Mouse (Mus musculus): Measurements from ENCODE around the gene Vps13a. TPM values are rescaled to one million over a fixed set of nuclear protein-coding genes. Genes with fewer than 3 reads are reported as not detected.
"Not testable (repeated sequence)": the region's sequence is repeated elsewhere in the genome, so short reads cannot be mapped to it uniquely, and the experiment has no call there.

Vps13a gene
- polyA plus RNA-seq, 1 experiment from 2014 or later = 15.7 TPM

GRCm38 (mm10) chr19:16802123-16802522 is 21.4 kb upstream of the Vps13a start:
- Histone ChIP-seq H3K27ac (ENCODE audit: low read depth, low read length) (no peak overlapping the region), H3K4me3 (ENCODE audit: low read depth, low read length) (no peak overlapping the region), H3K36me3 (ENCODE audit: control insufficient read depth, insufficient read depth, low read length) (no peaks in the 10 kb centered on the region), H3K4me1 (replicated peaks; ENCODE audit: control insufficient read depth, insufficient read depth, low read length) (no peaks in the 10 kb centered on the region), H3K9me3 (ENCODE audit: control insufficient read depth, low read length) (no peaks in the 10 kb centered on the region), H3K9ac (ENCODE audit: low read depth, low read length) (no peak overlapping the region), H3K27me3 (ENCODE audit: control insufficient read depth, insufficient read depth, low read length) (no peaks in the 10 kb centered on the region), H3K4me2 (replicated peaks; ENCODE audit: low read depth, low read length) (no peak overlapping the region)
- ATAC-seq (ENCODE audit: low FRiP score) (no peak), DNase-seq (ENCODE audit: low spot score) (no peak)
- 85% methylated on average over 3 of the region's 3 CpGs for WGBS

GRCm38 (mm10) chr19:16797923-16798322 is 17.2 kb upstream of the Vps13a start:
- Histone ChIP-seq H3K9me3 (ENCODE audit: control insufficient read depth, low read length) (no peaks in the 10 kb centered on the region), H3K4me3 (ENCODE audit: low read depth, low read length) (no peak overlapping the region), H3K27me3 (ENCODE audit: control insufficient read depth, insufficient read depth, low read length) (no peaks in the 10 kb centered on the region), H3K4me2 (replicated peaks; ENCODE audit: low read depth, low read length) (no peak overlapping the region), H3K36me3 (ENCODE audit: control insufficient read depth, insufficient read depth, low read length) (no peaks in the 10 kb centered on the region), H3K27ac (ENCODE audit: low read depth, low read length) (no peak overlapping the region), H3K4me1 (replicated peaks; ENCODE audit: control insufficient read depth, insufficient read depth, low read length) (no peaks in the 10 kb centered on the region), H3K9ac (ENCODE audit: low read depth, low read length) (no peak overlapping the region)
- no peak for ATAC-seq (ENCODE audit: low FRiP score)
- WGBS = 86% methylated on average over 4 of the region's 4 CpGs
- no peak for DNase-seq (ENCODE audit: low spot score)

GRCm38 (mm10) chr19:16794486-16794885 is 13.8 kb upstream of the Vps13a start:
- H3K9me3 ChIP-seq (ENCODE audit: control insufficient read depth, low read length); H3K4me3 ChIP-seq (ENCODE audit: low read depth, low read length); H3K4me2 ChIP-seq (replicated peaks; ENCODE audit: low read depth, low read length); H3K9ac ChIP-seq (ENCODE audit: low read depth, low read length); DNase-seq (ENCODE audit: low spot score); ATAC-seq (ENCODE audit: low FRiP score); H3K27ac ChIP-seq (ENCODE audit: low read depth, low read length); H3K36me3 ChIP-seq (ENCODE audit: control insufficient read depth, insufficient read depth, low read length); H3K4me1 ChIP-seq (replicated peaks; ENCODE audit: control insufficient read depth, insufficient read depth, low read length); H3K27me3 ChIP-seq (ENCODE audit: control insufficient read depth, insufficient read depth, low read length): not testable (repeated sequence)
- 91% methylated on average over 3 of the region's 3 CpGs for WGBS

DNA sequence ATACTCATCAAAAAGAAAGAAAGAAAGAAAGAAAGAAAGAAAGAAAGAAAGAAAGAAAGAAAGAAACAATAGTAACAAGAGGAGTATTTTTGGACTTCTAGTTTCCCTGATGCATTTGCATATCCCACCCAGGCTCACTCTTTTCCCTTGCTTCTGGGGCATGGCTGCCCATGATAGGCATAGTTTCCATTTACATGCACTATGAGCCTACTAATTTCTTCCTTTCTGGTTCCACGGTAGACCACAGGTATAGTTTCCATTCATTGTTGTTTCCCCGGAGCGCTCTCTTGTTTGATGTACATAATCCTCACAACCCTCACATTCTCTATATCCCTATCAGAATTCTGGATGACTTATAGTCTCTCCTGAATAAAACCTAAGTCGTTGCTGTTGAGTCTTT is 9.2 kb upstream of the Vps13a start:
- Histone ChIP-seq H3K36me3 (ENCODE audit: control insufficient read depth, insufficient read depth, low read length) (no peaks in the 10 kb centered on the region), H3K9ac (ENCODE audit: low read depth, low read length) (no peak overlapping the region), H3K27me3 (ENCODE audit: control insufficient read depth, insufficient read depth, low read length) (no peaks in the 10 kb centered on the region), H3K27ac (ENCODE audit: low read depth, low read length) (no peak overlapping the region), H3K4me2 (replicated peaks; ENCODE audit: low read depth, low read length) (no peak overlapping the region), H3K4me3 (ENCODE audit: low read depth, low read length) (no peak overlapping the region), H3K9me3 (ENCODE audit: control insufficient read depth, low read length) (no peaks in the 10 kb centered on the region), H3K4me1 (replicated peaks; ENCODE audit: control insufficient read depth, insufficient read depth, low read length) (no peaks in the 10 kb centered on the region)
- ATAC-seq (ENCODE audit: low FRiP score) (no peak), DNase-seq (ENCODE audit: low spot score) (no peak)
- WGBS = 80% methylated on average over 4 of the region's 4 CpGs

DNA sequence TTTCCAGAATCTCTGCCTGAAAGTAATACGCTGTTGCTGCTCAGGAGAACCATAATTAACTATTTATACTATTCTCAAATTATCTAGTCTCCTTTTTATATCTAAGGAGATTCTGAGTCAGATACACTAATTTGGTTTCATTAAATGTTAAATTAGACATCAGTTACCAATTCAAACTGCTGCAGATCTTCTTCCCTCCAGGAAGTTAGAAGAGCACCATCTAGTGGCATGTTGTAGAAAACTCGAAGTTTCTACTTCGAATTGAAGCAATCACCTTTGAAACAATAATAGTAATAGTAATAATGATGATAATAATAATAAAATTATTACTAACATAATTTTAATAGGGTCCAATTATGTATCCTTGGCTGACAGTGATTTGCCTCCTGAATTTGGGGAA is 4.1 kb upstream of the Vps13a start:
- Histone ChIP-seq H3K27me3 (ENCODE audit: control insufficient read depth, insufficient read depth, low read length) (peaks cover 6% of the 10 kb centered on the region), H3K36me3 (ENCODE audit: control insufficient read depth, insufficient read depth, low read length) (no peaks in the 10 kb centered on the region), H3K4me3 (ENCODE audit: low read depth, low read length) (no peak overlapping the region), H3K9ac (ENCODE audit: low read depth, low read length) (no peak overlapping the region), H3K9me3 (ENCODE audit: control insufficient read depth, low read length) (no peaks in the 10 kb centered on the region), H3K4me1 (replicated peaks; ENCODE audit: control insufficient read depth, insufficient read depth, low read length) (no peaks in the 10 kb centered on the region; the same call in 1 of the 2 replicates), H3K4me2 (replicated peaks; ENCODE audit: low read depth, low read length) (no peak overlapping the region), H3K27ac (ENCODE audit: low read depth, low read length) (no peak overlapping the region)
- ATAC-seq (ENCODE audit: low FRiP score) (no peak), DNase-seq (ENCODE audit: low spot score) (peak; percentile 37)
- WGBS = 27% methylated on average over 3 of the region's 3 CpGs

- no peak overlapping the region for H3K27ac ChIP-seq (ENCODE audit: low read depth, low read length)
- H3K4me3 ChIP-seq (ENCODE audit: low read depth, low read length) = peak overlapping the region; percentile 72
- no peak; the same call in 1 of the 2 replicates for ATAC-seq (ENCODE audit: low FRiP score)
- DNase-seq (ENCODE audit: low spot score) = no peak
- 17% methylated on average over 10 of the region's 10 CpGs for WGBS
- H3K27me3 ChIP-seq (ENCODE audit: control insufficient read depth, insufficient read depth, low read length) = peaks cover 6% of the 10 kb centered on the region
- H3K9me3 ChIP-seq (ENCODE audit: control insufficient read depth, low read length) = no peaks in the 10 kb centered on the region
- H3K4me1 ChIP-seq (replicated peaks; ENCODE audit: control insufficient read depth, insufficient read depth, low read length) = no peaks in the 10 kb centered on the region; the same call in 1 of the 2 replicates
- H3K36me3 ChIP-seq (ENCODE audit: control insufficient read depth, insufficient read depth, low read length) = no peaks in the 10 kb centered on the region
- peak overlapping the region; percentile 27; the same call in 1 of the 2 replicates for H3K9ac ChIP-seq (ENCODE audit: low read depth, low read length)
- peak overlapping the region; percentile 71 for H3K4me2 ChIP-seq (replicated peaks; ENCODE audit: low read depth, low read length)
Measured at GRCm38 (mm10) chr19:16781406-16782019, 780 bp upstream of the Vps13a start.

DNA sequence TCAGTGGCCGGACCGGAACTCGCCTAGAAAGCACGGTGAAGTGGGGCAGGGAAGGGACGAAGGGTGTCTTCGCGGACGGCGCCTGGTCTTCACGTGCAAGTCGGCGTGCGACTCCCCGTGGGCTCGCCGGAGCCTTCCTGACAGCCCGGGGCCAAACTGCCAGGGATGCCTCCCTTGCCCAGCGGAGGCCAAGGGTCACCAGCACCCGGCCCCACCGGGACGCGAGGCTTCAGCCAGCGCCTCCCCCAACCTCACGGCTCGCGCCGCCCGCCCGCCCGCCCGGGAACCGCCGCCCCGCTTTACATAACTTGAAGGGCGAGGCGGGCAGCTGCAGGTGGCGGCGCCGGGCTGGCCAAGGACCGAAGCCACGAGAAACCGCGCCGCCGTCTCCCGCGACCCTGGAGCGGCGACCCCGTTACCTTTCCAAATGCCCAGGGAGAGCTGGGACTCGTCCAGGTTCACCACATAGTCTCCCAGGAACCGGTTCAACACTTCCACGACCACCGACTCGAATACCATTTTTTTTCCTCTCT is 416 bp downstream of the Vps13a start:
- ATAC-seq (ENCODE audit: low FRiP score) (peak; percentile 18), DNase-seq (ENCODE audit: low spot score) (peak; percentile 59)
- peaks cover 6% of the 10 kb centered on the region for H3K27me3 ChIP-seq (ENCODE audit: control insufficient read depth, insufficient read depth, low read length)
- H3K4me3 ChIP-seq (ENCODE audit: low read depth, low read length) = peak overlapping the region; percentile 72
- no peaks in the 10 kb centered on the region; the same call in 1 of the 2 replicates for H3K4me1 ChIP-seq (replicated peaks; ENCODE audit: control insufficient read depth, insufficient read depth, low read length)
- peak overlapping the region; percentile 56 for H3K9ac ChIP-seq (ENCODE audit: low read depth, low read length)
- peak overlapping the region; percentile 94 for H3K4me2 ChIP-seq (replicated peaks; ENCODE audit: low read depth, low read length)
- WGBS = under 1% methylated on average over 53 of the region's 55 CpGs
- H3K27ac ChIP-seq (ENCODE audit: low read depth, low read length) = no peak overlapping the region
- H3K9me3 ChIP-seq (ENCODE audit: control insufficient read depth, low read length) = no peaks in the 10 kb centered on the region
- no peaks in the 10 kb centered on the region for H3K36me3 ChIP-seq (ENCODE audit: control insufficient read depth, insufficient read depth, low read length)

DNA sequence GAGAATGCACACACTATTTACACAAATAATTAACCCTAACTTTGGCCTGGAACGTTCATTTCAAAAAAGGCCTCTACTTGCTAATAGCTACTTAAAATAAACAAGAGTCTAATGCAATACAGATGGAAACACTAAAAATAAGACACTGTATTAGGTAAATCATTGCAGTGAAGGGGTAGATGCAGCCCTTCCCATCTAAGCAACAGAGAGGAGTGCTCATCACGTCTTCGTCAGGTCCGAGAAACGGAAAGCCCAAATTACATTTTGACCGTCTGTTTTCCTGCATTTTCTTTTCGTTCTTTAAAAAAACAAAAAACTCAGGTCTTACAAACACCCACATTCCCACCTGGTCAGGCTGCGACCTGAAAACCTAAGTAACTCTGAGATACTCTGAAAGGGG is 947 bp downstream of the Vps13a start:
- Histone ChIP-seq H3K36me3 (ENCODE audit: control insufficient read depth, insufficient read depth, low read length) (no peaks in the 10 kb centered on the region), H3K4me1 (replicated peaks; ENCODE audit: control insufficient read depth, insufficient read depth, low read length) (no peaks in the 10 kb centered on the region; the same call in 1 of the 2 replicates), H3K9me3 (ENCODE audit: control insufficient read depth, low read length) (no peaks in the 10 kb centered on the region), H3K4me2 (replicated peaks; ENCODE audit: low read depth, low read length) (peak overlapping the region; percentile 94), H3K27ac (ENCODE audit: low read depth, low read length) (no peak overlapping the region), H3K9ac (ENCODE audit: low read depth, low read length) (peak overlapping the region; percentile 56; the same call in 1 of the 2 replicates), H3K4me3 (ENCODE audit: low read depth, low read length) (peak overlapping the region; percentile 72), H3K27me3 (ENCODE audit: control insufficient read depth, insufficient read depth, low read length) (peaks cover 6% of the 10 kb centered on the region)
- DNase-seq (ENCODE audit: low spot score) (no peak), ATAC-seq (ENCODE audit: low FRiP score) (no peak)
- WGBS = 18% methylated on average over 8 of the region's 8 CpGs

DNA sequence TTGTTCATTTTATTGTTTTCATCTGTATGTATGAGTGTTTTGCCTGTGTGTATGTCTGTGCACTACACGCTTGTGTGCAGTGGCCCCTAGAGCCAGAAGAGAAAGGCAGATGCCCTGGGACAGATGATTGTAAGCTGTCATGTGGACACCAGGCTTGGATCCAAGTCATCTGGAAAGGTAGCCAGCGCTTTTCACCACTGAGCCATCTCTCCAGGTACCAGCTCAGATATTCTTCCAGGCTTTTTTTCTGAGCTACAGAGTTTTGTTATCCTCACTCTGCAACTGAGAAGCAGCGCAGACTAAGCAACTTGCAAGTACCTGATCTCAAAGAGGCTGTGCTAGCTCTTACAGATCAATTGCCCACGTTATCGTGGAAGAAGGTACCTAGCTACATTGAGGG is 1.5 kb downstream of the Vps13a start:
- DNase-seq (ENCODE audit: low spot score) (no peak), ATAC-seq (ENCODE audit: low FRiP score) (no peak)
- H3K27me3 ChIP-seq (ENCODE audit: control insufficient read depth, insufficient read depth, low read length) = peaks cover 6% of the 10 kb centered on the region
- H3K9ac ChIP-seq (ENCODE audit: low read depth, low read length) = no peak overlapping the region
- no peak overlapping the region for H3K27ac ChIP-seq (ENCODE audit: low read depth, low read length)
- H3K9me3 ChIP-seq (ENCODE audit: control insufficient read depth, low read length) = no peaks in the 10 kb centered on the region
- no peaks in the 10 kb centered on the region; the same call in 1 of the 2 replicates for H3K4me1 ChIP-seq (replicated peaks; ENCODE audit: control insufficient read depth, insufficient read depth, low read length)
- 75% methylated on average over 5 of the region's 5 CpGs for WGBS
- H3K36me3 ChIP-seq (ENCODE audit: control insufficient read depth, insufficient read depth, low read length) = no peaks in the 10 kb centered on the region
- no peak overlapping the region for H3K4me3 ChIP-seq (ENCODE audit: low read depth, low read length)
- H3K4me2 ChIP-seq (replicated peaks; ENCODE audit: low read depth, low read length) = no peak overlapping the region

All from hindbrain, embryonic 11.5 days (tissue).